Mouse (Mus musculus): ENCODE measurements around the gene Hist1h2bf. TPM values are rescaled to one million over a fixed set of nuclear protein-coding genes. Genes with fewer than 3 reads are reported as not detected.
A peak's percentile ranks its signal among the peaks of the same experiment; 100 is the strongest.

Hist1h2bf gene
- polyA plus RNA-seq, 1 experiment from 2014 or later: 1.3 TPM

DNA sequence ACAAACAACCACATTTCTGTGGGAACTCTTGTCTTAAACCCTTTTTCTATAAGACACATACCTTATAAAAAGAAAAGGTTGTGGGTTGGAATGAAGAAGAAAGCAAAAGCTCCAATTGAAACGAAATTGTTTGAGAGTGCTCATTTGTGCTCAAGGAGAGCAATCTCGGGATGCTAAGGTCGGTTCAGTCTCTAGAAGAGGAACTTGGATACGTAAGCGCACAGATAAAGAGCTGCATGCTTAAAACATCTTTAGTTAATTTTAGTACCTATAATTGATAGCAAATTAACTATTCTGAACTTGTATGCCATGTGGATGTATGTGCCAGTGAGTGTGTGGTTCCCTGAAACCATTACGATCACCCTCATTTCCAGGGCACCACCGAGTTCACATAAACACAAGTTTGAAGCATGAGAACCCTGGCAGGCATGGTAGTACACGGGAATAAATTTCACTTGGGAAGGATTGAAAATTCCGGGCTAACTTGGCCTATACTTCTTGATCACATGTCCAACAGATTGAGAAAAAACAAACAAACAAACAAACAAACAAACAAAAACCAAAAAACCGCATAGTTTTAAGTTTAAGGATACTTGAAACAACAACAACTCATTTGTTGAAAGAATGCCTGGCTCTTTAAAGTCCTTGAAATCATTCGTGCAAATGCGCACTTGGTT lies 46.2 kb upstream of the Hist1h2bf start:
- Histone ChIP-seq H3K27ac (ENCODE audit: low read depth, low read length) (peak overlapping the region; percentile 96), H3K27me3 (replicated peaks; ENCODE audit: control insufficient read depth, insufficient read depth, low read length) (no peaks in the 10 kb centered on the region), H3K36me3 (ENCODE audit: control insufficient read depth, insufficient read depth) (no peaks in the 10 kb centered on the region), H3K9me3 (ENCODE audit: control insufficient read depth) (no peaks in the 10 kb centered on the region), H3K4me2 (replicated peaks; ENCODE audit: low read depth) (peak overlapping the region; percentile 95), H3K4me1 (replicated peaks; ENCODE audit: control insufficient read depth, insufficient read depth, low read length) (0 out of 2 replicates have a peak, but pooled peaks cover 3% of the 10 kb centered on the region), H3K9ac (ENCODE audit: low read depth, low read length) (peak overlapping the region; percentile 55; the same call in 1 of the 2 replicates), H3K4me3 (ENCODE audit: low read depth, low read length) (peak overlapping the region; percentile 69)
- TF ChIP-seq CTCF (IDR thresholded peaks at IDR 0.05; ENCODE audit: low read depth): no peak
- WGBS: 48% methylated on average over 12 of the region's 12 CpGs
- no peak for ATAC-seq

DNA sequence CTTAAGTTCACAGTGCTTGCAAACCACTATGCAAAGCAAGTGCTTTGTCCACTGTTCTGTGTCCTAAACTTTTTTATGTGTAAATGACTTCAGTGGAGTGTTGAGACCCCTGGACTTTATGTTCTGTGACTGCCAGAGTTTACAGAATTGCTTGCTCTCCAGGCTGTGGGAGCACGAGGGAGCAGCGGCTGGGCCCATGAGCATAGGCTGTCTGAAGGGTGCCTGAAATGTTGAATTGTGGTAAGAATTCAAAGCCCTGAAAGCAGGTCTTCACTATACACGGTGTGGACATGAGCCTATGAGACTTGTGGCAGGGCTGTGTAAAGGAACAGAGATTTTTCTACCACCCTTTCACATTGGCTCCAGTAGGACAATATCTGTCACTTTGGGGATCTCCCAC lies 37.6 kb upstream of the Hist1h2bf start:
- no peaks in the 10 kb centered on the region for H3K4me1 ChIP-seq (replicated peaks; ENCODE audit: control insufficient read depth, insufficient read depth, low read length)
- no peaks in the 10 kb centered on the region for H3K36me3 ChIP-seq (ENCODE audit: control insufficient read depth, insufficient read depth)
- no peak for TF ChIP-seq CTCF (IDR thresholded peaks at IDR 0.05; ENCODE audit: low read depth)
- H3K9me3 ChIP-seq (ENCODE audit: control insufficient read depth): no peaks in the 10 kb centered on the region
- H3K27ac ChIP-seq (ENCODE audit: low read depth, low read length): no peak overlapping the region
- no peak overlapping the region for H3K9ac ChIP-seq (ENCODE audit: low read depth, low read length)
- 92% methylated on average over 3 of the region's 3 CpGs for WGBS
- H3K4me3 ChIP-seq (ENCODE audit: low read depth, low read length): no peak overlapping the region
- H3K4me2 ChIP-seq (replicated peaks; ENCODE audit: low read depth): no peak overlapping the region
- ATAC-seq: no peak
- no peaks in the 10 kb centered on the region for H3K27me3 ChIP-seq (replicated peaks; ENCODE audit: control insufficient read depth, insufficient read depth, low read length)

DNA sequence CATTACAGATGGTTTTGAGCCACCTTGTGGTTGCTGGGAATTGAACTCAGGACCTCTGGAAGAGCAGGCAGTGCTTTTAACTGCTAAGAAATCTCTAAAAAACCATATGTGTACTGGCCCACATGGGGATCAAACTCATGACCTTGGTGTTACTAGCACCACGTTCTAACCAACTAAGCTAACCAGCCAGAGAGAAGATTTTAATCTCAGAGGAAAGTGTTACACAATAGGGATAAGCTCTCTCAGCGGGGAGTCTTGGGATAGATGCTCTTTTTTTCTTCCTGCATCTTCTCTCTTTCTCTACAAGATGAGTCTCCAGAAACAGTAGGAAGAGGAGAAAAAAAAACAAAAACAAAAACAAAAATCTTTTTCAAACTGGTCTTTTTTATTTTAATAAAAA lies 36.4 kb upstream of the Hist1h2bf start:
- 73% methylated on average over 2 of the region's 2 CpGs for WGBS
- no peak for ATAC-seq
- no peak for TF ChIP-seq CTCF (IDR thresholded peaks at IDR 0.05; ENCODE audit: low read depth)

DNA sequence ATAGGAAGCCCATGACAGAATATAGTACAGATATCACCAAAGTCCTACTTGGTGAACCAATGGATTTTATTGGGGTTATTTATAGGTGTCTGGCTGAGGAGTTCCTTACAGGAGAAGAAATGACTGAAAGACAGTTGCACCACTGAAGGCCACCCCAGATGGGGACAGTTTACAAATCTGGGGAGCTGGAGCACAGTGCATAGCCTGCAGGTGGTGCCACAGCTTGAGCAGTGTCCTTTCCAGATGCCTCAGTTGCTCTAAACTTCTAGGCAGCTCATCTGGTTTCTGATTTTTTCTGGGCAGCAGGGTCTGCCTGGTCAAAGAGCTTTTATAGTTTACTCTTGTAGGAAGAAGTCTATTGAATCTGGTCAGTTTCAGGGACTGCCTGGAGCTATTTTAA lies 35.8 kb upstream of the Hist1h2bf start:
- Histone ChIP-seq H3K4me2 (replicated peaks; ENCODE audit: low read depth) (no peak overlapping the region), H3K27ac (ENCODE audit: low read depth, low read length) (no peak overlapping the region), H3K9ac (ENCODE audit: low read depth, low read length) (no peak overlapping the region), H3K4me3 (ENCODE audit: low read depth, low read length) (no peak overlapping the region), H3K27me3 (replicated peaks; ENCODE audit: control insufficient read depth, insufficient read depth, low read length) (no peaks in the 10 kb centered on the region), H3K4me1 (replicated peaks; ENCODE audit: control insufficient read depth, insufficient read depth, low read length) (no peaks in the 10 kb centered on the region), H3K36me3 (ENCODE audit: control insufficient read depth, insufficient read depth) (no peaks in the 10 kb centered on the region), H3K9me3 (ENCODE audit: control insufficient read depth) (no peaks in the 10 kb centered on the region)
- no peak for TF ChIP-seq CTCF (IDR thresholded peaks at IDR 0.05; ENCODE audit: low read depth)
- no peak for ATAC-seq

More for the DNA sequence above, 36.4 kb upstream of the Hist1h2bf start:
- H3K4me3 ChIP-seq (ENCODE audit: low read depth, low read length): no peak overlapping the region
- H3K4me2 ChIP-seq (replicated peaks; ENCODE audit: low read depth): no peak overlapping the region
- no peak overlapping the region for H3K27ac ChIP-seq (ENCODE audit: low read depth, low read length)
- no peaks in the 10 kb centered on the region for H3K27me3 ChIP-seq (replicated peaks; ENCODE audit: control insufficient read depth, insufficient read depth, low read length)
- H3K4me1 ChIP-seq (replicated peaks; ENCODE audit: control insufficient read depth, insufficient read depth, low read length): no peaks in the 10 kb centered on the region
- no peak overlapping the region for H3K9ac ChIP-seq (ENCODE audit: low read depth, low read length)
- no peaks in the 10 kb centered on the region for H3K9me3 ChIP-seq (ENCODE audit: control insufficient read depth)
- H3K36me3 ChIP-seq (ENCODE audit: control insufficient read depth, insufficient read depth): no peaks in the 10 kb centered on the region

DNA sequence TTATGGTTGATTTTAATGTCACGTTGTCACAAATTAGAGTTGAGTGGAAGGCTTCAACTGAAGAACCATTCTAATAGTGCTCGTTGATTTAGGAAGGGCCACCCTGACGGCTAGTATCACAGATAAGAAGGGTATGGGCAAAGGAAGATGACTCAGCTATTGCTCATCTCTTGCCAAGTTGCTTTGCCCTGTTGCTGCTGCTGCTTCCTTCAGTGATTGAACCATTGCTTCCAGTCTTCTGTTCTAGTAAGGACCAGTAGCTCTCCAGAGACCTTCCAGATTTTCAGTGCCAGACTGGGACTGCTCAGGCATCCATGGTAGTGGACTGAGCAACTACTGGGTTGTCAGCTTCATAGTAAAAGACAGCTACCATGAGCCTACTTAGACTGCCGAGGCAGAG lies 35.2 kb upstream of the Hist1h2bf start:
- WGBS: 84% methylated on average over 4 of the region's 4 CpGs
- no peak for ATAC-seq

DNA sequence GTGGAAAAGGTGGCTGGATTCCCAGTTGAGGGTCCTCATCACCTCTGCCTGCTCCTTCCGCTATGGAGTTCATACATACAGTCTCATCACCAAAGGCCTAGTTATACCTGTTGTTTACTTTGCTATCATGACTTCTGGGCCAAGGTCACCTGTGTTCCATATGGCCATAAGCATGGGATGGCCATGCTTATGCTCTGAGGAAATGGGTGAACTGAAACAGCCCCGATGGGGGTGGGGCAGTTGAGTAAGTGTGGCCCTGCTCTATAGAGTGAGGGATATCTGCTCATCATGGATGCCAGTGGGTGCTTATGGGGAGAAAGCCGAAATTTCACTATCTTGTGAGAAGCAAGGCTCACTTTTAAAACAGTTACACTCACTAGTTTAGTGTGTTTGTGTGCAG lies 31.1 kb upstream of the Hist1h2bf start:
- Histone ChIP-seq H3K9me3 (ENCODE audit: control insufficient read depth) (no peaks in the 10 kb centered on the region), H3K27ac (ENCODE audit: low read depth, low read length) (no peak overlapping the region), H3K4me3 (ENCODE audit: low read depth, low read length) (no peak overlapping the region), H3K9ac (ENCODE audit: low read depth, low read length) (no peak overlapping the region), H3K27me3 (replicated peaks; ENCODE audit: control insufficient read depth, insufficient read depth, low read length) (no peaks in the 10 kb centered on the region), H3K36me3 (ENCODE audit: control insufficient read depth, insufficient read depth) (no peaks in the 10 kb centered on the region), H3K4me1 (replicated peaks; ENCODE audit: control insufficient read depth, insufficient read depth, low read length) (no peaks in the 10 kb centered on the region), H3K4me2 (replicated peaks; ENCODE audit: low read depth) (no peak overlapping the region)
- no peak for TF ChIP-seq CTCF (IDR thresholded peaks at IDR 0.05; ENCODE audit: low read depth)
- no peak for ATAC-seq
- WGBS: 89% methylated on average over 3 of the region's 3 CpGs

More for the DNA sequence above, 35.2 kb upstream of the Hist1h2bf start:
- H3K27me3 ChIP-seq (replicated peaks; ENCODE audit: control insufficient read depth, insufficient read depth, low read length): no peaks in the 10 kb centered on the region
- H3K4me2 ChIP-seq (replicated peaks; ENCODE audit: low read depth): no peak overlapping the region
- no peaks in the 10 kb centered on the region for H3K9me3 ChIP-seq (ENCODE audit: control insufficient read depth)
- no peak overlapping the region for H3K4me3 ChIP-seq (ENCODE audit: low read depth, low read length)
- no peak for TF ChIP-seq CTCF (IDR thresholded peaks at IDR 0.05; ENCODE audit: low read depth)
- H3K36me3 ChIP-seq (ENCODE audit: control insufficient read depth, insufficient read depth): no peaks in the 10 kb centered on the region
- no peak overlapping the region for H3K9ac ChIP-seq (ENCODE audit: low read depth, low read length)
- no peaks in the 10 kb centered on the region for H3K4me1 ChIP-seq (replicated peaks; ENCODE audit: control insufficient read depth, insufficient read depth, low read length)
- no peak overlapping the region for H3K27ac ChIP-seq (ENCODE audit: low read depth, low read length)
